Comparison of ENCODE assay signal across 23 mouse cellular contexts in the genomic region with DNA sequence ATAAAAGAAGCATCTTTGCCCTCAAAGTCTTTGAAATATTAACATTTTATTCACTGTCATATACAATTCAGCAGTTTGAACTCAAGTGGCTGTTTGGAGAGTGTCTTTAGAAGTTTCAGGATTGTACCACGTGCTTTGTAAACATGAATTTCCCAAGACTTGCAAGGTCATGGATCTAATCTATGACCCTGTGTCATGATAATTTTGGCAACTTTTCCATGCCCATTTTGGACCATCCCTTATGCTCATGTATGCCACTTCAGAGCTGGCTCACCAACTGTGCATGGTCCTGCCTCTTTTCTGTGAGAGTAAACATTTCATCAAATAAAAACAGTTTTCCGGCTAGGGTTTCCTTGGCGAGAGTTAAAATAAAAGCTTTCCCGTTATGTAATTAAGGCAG.
DNase-seq lines count a peak whose midpoint lies in the region; ATAC-seq and TF ChIP-seq lines count a peak whose summit lies in the region.
"Had no signal": no experiment of that assay in that cellular context is flagged by ENCODE, and none has a peak within 500 bp of the region (broad histone marks: within the 10 kb centered on the region; RNA-seq: fewer than 3 reads in every experiment).

No protein-coding gene starts in this region.

- DNase-seq in adrenal gland, postnatal 14 days = peak; percentile 5
- DNase-seq in adrenal gland, postnatal 4 days (ENCODE audit: low spot score in 2 of 2) = no peak
- DNase-seq in lung, embryonic 14.5 days = peak; percentile 31
- DNase-seq in lung, postnatal 10 days = no peak
- DNase-seq in ovary, adult 18-20 months (ENCODE audit: low spot score) = peak; percentile 10
- no peak for DNase-seq in ovary, postnatal 10 days (ENCODE audit: low spot score)
- DNase-seq: cerebellum, adult 18-20 months; cerebellum, adult 9-10 months; cerebellum, postnatal 14 days; gastrocnemius, postnatal 10 days; gastrocnemius, postnatal 36 days; heart, adult 2 months; heart, postnatal 14 days; heart, postnatal 4 days had no signal

- no peak overlapping the region for H3K9ac ChIP-seq in lung, embryonic 14.5 days
- H3K9ac ChIP-seq: forebrain, embryonic 13.5 days; heart, embryonic 13.5 days; hindbrain, embryonic 14.5 days had no signal

- H3K4me3 ChIP-seq in lung, embryonic 14.5 days (ENCODE audit: low read depth, low read length) = no peak overlapping the region
- H3K4me3 ChIP-seq: forebrain, embryonic 10.5 days; forebrain, embryonic 13.5 days; heart, adult 2 months; heart, embryonic 10.5 days; heart, embryonic 13.5 days had no signal

- H3K36me3 ChIP-seq in lung, embryonic 14.5 days (ENCODE audit: insufficient read depth) = no peaks in the 10 kb centered on the region
- H3K36me3 ChIP-seq: forebrain, embryonic 10.5 days; heart, embryonic 10.5 days; heart, embryonic 13.5 days had no signal

- H3K27me3 ChIP-seq in lung, embryonic 14.5 days (ENCODE audit: insufficient read depth, low read length) = no peaks in the 10 kb centered on the region
- H3K27me3 ChIP-seq: forebrain, embryonic 13.5 days; heart, embryonic 13.5 days had no signal

- WGBS in lung, embryonic 14.5 days = 56% methylated on average over 4 of the region's 4 CpGs

- no peak overlapping the region for H3K4me2 ChIP-seq in lung, embryonic 14.5 days
- H3K4me2 ChIP-seq: forebrain, embryonic 13.5 days; heart, embryonic 13.5 days; hindbrain, embryonic 14.5 days had no signal

- no peaks in the 10 kb centered on the region for H3K9me3 ChIP-seq in lung, embryonic 14.5 days (ENCODE audit: low read depth, low read length)
- H3K9me3 ChIP-seq: forebrain, embryonic 10.5 days; forebrain, embryonic 13.5 days; heart, embryonic 10.5 days; heart, embryonic 13.5 days had no signal

- no peaks in the 10 kb centered on the region for H3K4me1 ChIP-seq in lung, embryonic 14.5 days (ENCODE audit: insufficient read depth)
- H3K4me1 ChIP-seq: forebrain, embryonic 10.5 days; forebrain, embryonic 13.5 days; heart, embryonic 10.5 days; heart, embryonic 13.5 days had no signal

- ATAC-seq in lung, embryonic 14.5 days (ENCODE audit: insufficient read depth) = no peak
- ATAC-seq: CD4-positive, CD25-positive, alpha-beta regulatory T cell, adult 4 months; forebrain, embryonic 13.5 days; forebrain, embryonic 16.5 days; hindbrain, postnatal 0 days; inflammation-experienced regulatory T-cells, adult 6 months had no signal

- H3K27ac ChIP-seq in lung, embryonic 14.5 days (ENCODE audit: low read depth) = peak overlapping the region; percentile 18; the same call in 1 of the 2 replicates
- H3K27ac ChIP-seq: forebrain, embryonic 10.5 days; forebrain, embryonic 13.5 days; heart, adult 2 months; heart, embryonic 10.5 days; heart, embryonic 13.5 days; hindbrain, embryonic 14.5 days; hindbrain, postnatal 0 days had no signal

- no peak for TF ChIP-seq CTCF in lung, embryonic 14.5 days (IDR thresholded peaks at IDR 0.05; ENCODE audit: low read depth)

Comparison
In these comparisons a context has a peak if more than half of its experiments do, and no peak if none do; other contexts are left out.
1. DNase-seq: peak in adrenal gland, postnatal 14 days (single experiment), lung, embryonic 14.5 days (single experiment) and ovary, adult 18-20 months (single experiment); none in adrenal gland, postnatal 4 days (0 of 2), lung, postnatal 10 days (single experiment) and ovary, postnatal 10 days (single experiment).